Mouse (Mus musculus): ENCODE results near the gene Dnph1.

Gene Dnph1

GRCm38 (mm10) chr17:46502775-46503174 is 6.3 kb downstream of the Dnph1 start:
- DNase-seq (ENCODE audit: low read depth, low spot score) = no peak

GRCm38 (mm10) chr17:46503847-46504638 is 7.5 kb downstream of the Dnph1 start:
- DNase-seq (ENCODE audit: low read depth, low spot score) = no peak

GRCm38 (mm10) chr17:46505617-46506016 is 9.1 kb downstream of the Dnph1 start:
- no peak for DNase-seq (ENCODE audit: low read depth, low spot score)

GRCm38 (mm10) chr17:46511059-46511710 is 14.7 kb downstream of the Dnph1 start:
- no peak for DNase-seq (ENCODE audit: low read depth, low spot score)

- DNase-seq (ENCODE audit: low read depth, low spot score) = no peak
Observed at GRCm38 (mm10) chr17:46513329-46513728, 16.8 kb downstream of the Dnph1 start.

- DNase-seq (ENCODE audit: low read depth, low spot score) = no peak
Observed at GRCm38 (mm10) chr17:46519971-46520370, 23.5 kb downstream of the Dnph1 start.

GRCm38 (mm10) chr17:46520385-46520979 is 24.0 kb downstream of the Dnph1 start:
- DNase-seq (ENCODE audit: low read depth, low spot score) = no peak

DNA sequence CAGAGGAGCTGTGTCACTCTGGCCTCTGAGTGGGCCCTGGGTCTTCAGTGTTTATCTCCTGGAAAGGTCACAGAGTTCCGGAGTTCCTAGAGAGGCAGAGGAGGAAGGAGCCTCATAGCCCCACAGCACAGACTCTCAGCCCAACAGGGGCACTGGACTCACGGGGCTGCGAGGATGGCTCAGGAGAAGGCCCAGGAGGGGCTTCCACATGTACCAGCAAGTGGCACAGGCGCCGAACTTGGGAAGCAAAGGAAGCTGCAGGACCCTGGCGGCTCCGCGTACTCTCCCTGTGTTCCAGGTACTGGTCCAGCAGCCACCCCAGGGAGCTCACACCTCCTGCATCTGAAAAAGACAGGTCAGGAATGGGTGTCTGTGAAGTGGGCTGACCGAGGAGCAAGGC is 24.7 kb downstream of the Dnph1 start:
- DNase-seq (ENCODE audit: low read depth, low spot score) = no peak

DNA sequence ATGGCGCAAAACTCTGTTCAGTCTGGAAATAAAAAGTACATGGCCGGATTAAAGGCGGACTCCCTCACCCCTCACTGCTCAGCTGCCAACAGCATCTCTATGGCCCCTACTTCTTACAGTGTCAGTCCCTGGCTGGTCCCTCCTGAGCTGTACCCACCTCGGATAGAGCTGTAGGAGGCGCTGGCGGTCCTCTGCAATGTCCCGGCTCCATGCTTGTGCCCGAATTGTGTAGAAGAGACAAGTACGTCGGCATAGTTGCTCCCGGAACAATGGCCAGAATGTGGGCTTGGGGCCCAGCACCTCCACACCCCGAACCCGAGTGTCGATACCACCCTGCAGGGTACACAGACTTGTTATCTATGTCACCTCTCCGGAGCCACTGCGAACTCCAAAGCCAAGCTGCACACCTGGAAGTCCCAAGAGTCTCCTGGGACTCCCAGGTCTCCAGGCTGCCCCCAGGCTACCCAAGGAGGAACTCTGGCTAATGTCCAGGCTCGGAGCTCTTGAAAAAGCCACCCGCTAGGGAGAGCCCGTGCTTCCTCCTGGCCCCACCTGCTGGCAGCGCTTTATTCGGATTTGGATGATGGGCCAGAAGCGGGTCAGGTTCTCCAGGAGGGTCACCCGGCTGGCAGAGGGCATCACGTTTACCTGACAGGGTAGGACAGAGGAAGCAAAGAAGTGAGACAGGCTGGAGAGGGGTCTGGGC is 25.6 kb downstream of the Dnph1 start:
- DNase-seq (ENCODE audit: low read depth, low spot score) = no peak

DNA sequence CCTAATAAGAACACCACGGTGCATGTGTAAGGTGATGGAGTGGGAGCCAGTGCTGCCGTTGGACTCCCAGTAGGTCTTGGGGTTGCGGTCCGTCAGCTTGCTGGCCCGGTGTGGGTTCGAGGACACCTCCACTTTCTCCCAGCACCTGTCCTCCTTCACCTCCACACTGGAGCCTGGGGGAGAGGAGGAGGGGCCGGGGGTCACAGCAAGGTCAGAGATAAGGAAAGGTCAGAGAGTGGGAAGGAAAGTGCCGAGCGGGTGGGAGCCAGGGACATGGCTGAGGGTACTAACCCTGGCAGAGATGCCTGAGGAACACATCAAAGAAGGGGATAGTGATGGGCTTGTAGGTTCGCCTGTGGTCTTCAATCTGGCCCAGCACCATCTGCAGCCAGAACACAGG is 28.6 kb downstream of the Dnph1 start:
- DNase-seq (ENCODE audit: low read depth, low spot score) = no peak

DNA sequence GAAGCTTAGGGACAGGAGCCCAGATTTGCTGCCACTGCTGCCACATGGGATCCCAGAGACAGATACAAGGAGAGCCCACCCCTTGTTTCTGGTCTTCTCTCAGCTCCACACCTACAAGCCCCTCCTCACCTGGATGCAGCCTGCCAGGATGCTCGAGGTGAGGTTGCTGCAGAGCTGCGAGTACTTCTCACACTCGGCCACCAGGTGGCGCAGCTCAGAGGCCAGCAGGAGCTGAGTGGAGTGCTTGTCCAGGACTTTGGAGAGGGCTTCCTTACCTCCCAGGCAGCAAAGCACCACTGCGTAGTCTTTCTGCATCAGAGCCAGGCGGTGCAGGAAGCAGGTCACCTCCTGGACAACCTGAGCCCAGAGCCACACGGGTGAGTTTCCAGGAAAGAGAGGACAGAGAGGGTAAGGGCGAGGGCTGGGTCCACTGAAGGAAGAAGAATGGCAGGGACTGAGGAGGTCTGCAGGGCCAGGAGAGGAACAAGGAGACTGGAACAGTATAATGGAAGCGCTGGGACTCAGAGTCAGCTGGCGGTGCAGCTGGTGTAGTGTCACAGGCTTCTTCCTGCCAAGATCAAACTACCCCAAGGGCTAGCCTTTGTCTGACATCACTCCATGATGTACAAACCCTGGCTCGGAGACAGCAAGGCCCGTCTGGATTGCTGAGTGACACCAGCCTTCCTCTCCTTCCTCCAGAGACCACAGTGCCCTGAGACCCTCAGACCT is 29.2 kb downstream of the Dnph1 start:
- peak; percentile 66 for DNase-seq (ENCODE audit: low read depth, low spot score)

GRCm38 (mm10) chr17:46543661-46544060 is 47.1 kb downstream of the Dnph1 start:
- no peak for DNase-seq (ENCODE audit: low read depth, low spot score)

DNA sequence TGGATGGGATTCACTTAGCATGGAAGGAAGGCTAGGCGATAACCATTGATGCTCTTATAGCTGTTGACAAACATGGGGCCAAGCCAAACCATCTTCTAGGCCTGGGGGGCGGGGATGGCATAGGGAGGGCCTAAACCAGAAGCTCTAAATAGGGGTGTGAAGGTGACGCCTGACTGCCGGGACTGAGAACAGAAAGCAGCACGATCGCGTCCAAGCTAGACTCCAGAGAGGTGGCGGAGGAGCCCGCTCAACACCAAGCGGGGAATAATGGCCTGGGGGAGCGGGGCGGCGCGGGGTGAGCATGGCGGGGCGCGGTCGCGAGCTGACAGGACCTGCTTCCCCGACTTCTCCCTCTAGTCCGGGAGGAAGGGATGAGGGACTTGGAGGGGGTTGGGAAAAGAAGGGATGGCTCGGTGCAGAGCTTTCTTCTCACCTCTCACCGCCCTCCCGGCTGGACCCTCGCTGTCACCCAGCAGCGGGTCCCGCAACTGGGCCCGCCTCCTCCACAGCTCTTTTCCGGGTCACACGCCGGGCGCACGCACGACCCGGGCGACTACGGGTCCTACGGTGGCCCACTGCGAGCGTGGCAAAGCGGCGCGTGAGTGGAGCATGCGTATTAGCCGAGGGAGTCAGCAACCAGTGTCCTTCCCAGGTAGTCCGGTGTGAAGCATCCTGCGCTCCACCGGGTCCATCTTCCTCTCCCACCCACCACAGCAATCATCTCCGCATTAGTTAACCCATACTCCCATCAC is 49.5 kb downstream of the Dnph1 start, which contains the start of gene Cul9:
Cul9 (minus strand) TSS at position 576 of the 752 bp plus-strand sequence.
- peak; percentile 70 for DNase-seq (ENCODE audit: low read depth, low spot score)

DNA sequence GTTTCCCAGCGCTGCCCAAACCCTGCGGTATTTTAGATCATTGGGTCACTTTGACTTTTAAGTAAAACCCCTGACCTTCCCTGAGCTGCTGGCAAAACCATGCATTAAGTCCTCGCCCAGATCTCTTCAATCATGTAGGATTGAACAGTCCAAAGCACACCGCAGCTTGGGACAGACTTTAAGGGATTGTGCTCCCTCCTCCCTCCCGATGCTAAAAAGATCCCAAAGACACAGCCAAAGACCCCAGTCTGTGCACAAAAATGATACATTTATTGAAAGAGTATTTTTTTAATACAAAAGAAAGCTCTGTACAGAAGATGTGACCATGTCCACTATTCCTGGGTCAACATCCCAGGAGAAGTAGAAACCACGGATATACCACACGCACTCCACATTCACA is 50.1 kb downstream of the Dnph1 start:
- no peak for DNase-seq (ENCODE audit: low read depth, low spot score)

GRCm38 (mm10) chr17:46546995-46547394 is 50.5 kb downstream of the Dnph1 start:
- DNase-seq (ENCODE audit: low read depth, low spot score) = no peak

DNA sequence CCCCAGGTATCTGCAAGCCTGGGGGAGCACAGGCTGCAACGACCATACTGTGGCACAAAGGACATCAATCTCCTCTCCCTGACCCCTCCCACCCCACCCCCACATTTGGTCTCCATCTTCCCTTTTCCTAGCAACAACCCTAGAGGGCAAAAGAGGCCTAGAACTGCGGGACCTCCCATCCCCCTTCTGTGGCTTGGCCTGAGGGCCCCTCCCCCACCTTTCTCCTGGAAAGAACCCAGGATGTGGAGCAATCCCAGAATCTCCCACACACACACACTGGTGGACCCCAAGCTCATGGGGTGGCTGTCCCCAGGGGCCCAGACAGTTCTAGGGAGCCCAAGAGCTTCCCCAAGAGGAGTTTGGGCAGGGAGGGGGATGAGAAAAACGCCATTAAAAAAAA is 51.4 kb downstream of the Dnph1 start:
- DNase-seq (ENCODE audit: low read depth, low spot score) = no peak

- no peak for DNase-seq (ENCODE audit: low read depth, low spot score)
Observed at GRCm38 (mm10) chr17:46548741-46549140, 52.2 kb downstream of the Dnph1 start.

DNA sequence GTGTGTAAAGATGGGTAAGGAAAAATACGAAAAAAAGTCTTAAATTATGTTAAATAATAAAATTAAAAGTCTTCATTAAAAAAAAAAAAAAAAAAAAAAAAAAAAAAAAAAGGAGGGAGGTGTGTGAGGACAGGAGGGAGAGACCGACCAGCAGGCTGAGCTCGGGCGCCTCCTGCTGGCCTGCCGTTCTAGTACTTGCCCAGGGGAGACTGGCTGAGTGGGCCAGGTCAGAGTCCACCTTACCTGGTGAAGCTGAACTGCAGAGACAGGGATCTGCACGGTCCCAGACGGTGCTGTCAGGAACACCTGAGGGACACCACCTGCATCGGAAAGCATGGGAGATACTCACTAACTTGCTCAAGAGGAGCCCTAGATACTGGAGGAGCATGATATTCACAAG is 52.7 kb downstream of the Dnph1 start:
- no peak for DNase-seq (ENCODE audit: low read depth, low spot score)

Measured in skeletal muscle tissue, adult 2 months (tissue).